Mouse (Mus musculus) gastrocnemius, postnatal 14 days (tissue): ENCODE measurements at regions not wholly inside any gene's neighbourhood (a gene's known extent, or its start where the extent isn't known, plus 50 kb on each side); places are given as distances from the start of the nearest gene placed in this dataset.
A peak's percentile ranks its signal among the peaks of the same experiment; 100 is the strongest.

Experiments
- DNase-seq: peaks from one replicate; pipeline ENCODE4 v3.0.0; 2021; ENCODE audit warnings: mixed read lengths
- intact Hi-C: fragments of 180-260 bp; cut with DNase I; formaldehyde crosslinking; loops from one replicate; pipeline ENCODE4 v1.15.1; 2025; ENCODE audit warnings: low total_unique reads

GRCm38 (mm10) chr2:106318695-106319266, 315.4 kb upstream of the Dnajc24 start:
- intact Hi-C loops, result no loop called here
- DNase-seq, result no peak

- DNase-seq, result no peak
- intact Hi-C loops, result no loop called here
These were observed 343.4 kb upstream of the Dnajc24 start for GRCm38 (mm10) chr2:106346781-106347180.

GRCm38 (mm10) chr2:106347249-106347648, 343.9 kb upstream of the Dnajc24 start:
- intact Hi-C loops, result no loop called here
- no peak for DNase-seq

- intact Hi-C loops, result no loop called here
- no peak for DNase-seq
These were observed 337.5 kb upstream of the Mpped2 start for GRCm38 (mm10) chr2:106355565-106355964.

- intact Hi-C loops, result no loop called here
- DNase-seq, result no peak
These were observed 337.0 kb upstream of the Mpped2 start for GRCm38 (mm10) chr2:106355984-106356547.

GRCm38 (mm10) chr2:106368641-106369040, 324.4 kb upstream of the Mpped2 start:
- DNase-seq, result no peak
- intact Hi-C loops, result no loop called here

- intact Hi-C loops, result no loop called here
- DNase-seq, result no peak
These were observed 309.4 kb upstream of the Mpped2 start for GRCm38 (mm10) chr2:106383415-106384285.

GRCm38 (mm10) chr2:106384286-106384595, 308.8 kb upstream of the Mpped2 start:
- intact Hi-C loops, result no loop called here
- no peak for DNase-seq

GRCm38 (mm10) chr2:106384842-106385241, 308.2 kb upstream of the Mpped2 start:
- DNase-seq, result no peak
- intact Hi-C loops, result no loop called here

- no peak for DNase-seq
- intact Hi-C loops, result no loop called here
These were observed 280.9 kb upstream of the Mpped2 start for GRCm38 (mm10) chr2:106412158-106412557.

- intact Hi-C loops, result no loop called here
- DNase-seq, result no peak
These were observed 277.5 kb upstream of the Mpped2 start for GRCm38 (mm10) chr2:106415474-106416019.

GRCm38 (mm10) chr2:106418181-106418580, 274.9 kb upstream of the Mpped2 start:
- intact Hi-C loops, result no loop called here

GRCm38 (mm10) chr2:106424974-106425373, 268.1 kb upstream of the Mpped2 start:
- intact Hi-C loops, result no loop called here
- DNase-seq, result no peak

More at GRCm38 (mm10) chr2:106418181-106418580, 274.9 kb upstream of the Mpped2 start:
- DNase-seq, result no peak

- no peak for DNase-seq
- intact Hi-C loops, result no loop called here
These were observed 267.6 kb upstream of the Mpped2 start for GRCm38 (mm10) chr2:106425451-106425881.

- intact Hi-C loops, result no loop called here
- no peak for DNase-seq
These were observed 267.1 kb upstream of the Mpped2 start for GRCm38 (mm10) chr2:106426010-106426409.

- intact Hi-C loops, result no loop called here
- no peak for DNase-seq
These were observed 265.8 kb upstream of the Mpped2 start for GRCm38 (mm10) chr2:106427237-106427636.

GRCm38 (mm10) chr2:106428909-106429308, 264.2 kb upstream of the Mpped2 start:
- no peak for DNase-seq
- intact Hi-C loops, result no loop called here

- intact Hi-C loops, result loop anchor here (5.0 kb wide), 1 partner anchor 521 kb away; no protein-coding TSS in a partner anchor
- peak; percentile 19 for DNase-seq
These were observed 261.9 kb upstream of the Mpped2 start for GRCm38 (mm10) chr2:106431141-106431540.

GRCm38 (mm10) chr2:106431637-106432199, 261.4 kb upstream of the Mpped2 start:
- intact Hi-C loops, result loop anchor here (5.0 kb wide), 1 partner anchor 521 kb away; no protein-coding TSS in a partner anchor
- DNase-seq, result no peak

GRCm38 (mm10) chr2:106436136-106436535, 256.9 kb upstream of the Mpped2 start:
- intact Hi-C loops, result no loop called here
- DNase-seq, result no peak
